Mouse (Mus musculus) myocyte (in vitro differentiated cells): ENCODE results near the gene Add1. TPM values are rescaled to one million over a fixed set of nuclear protein-coding genes. Genes with fewer than 3 reads are reported as not detected.

Experiments used
- H3K27me3 ChIP-seq: one replicate; pipeline ENCODE4 v1.6.1; 2011; ENCODE audit not compliant: control insufficient read depth, insufficient read depth, insufficient read length
- H3K36me3 ChIP-seq: one replicate; pipeline ENCODE4 v1.6.1; 2011; ENCODE audit not compliant: control insufficient read depth, insufficient read depth
- H3K4me2 ChIP-seq: one replicate; pipeline ENCODE4 v1.6.1; 2011; ENCODE audit warnings: low read depth, control low read depth
- H3K4me3 ChIP-seq: one replicate; pipeline ENCODE4 v1.5.1; 2011; ENCODE audit warnings: mild to moderate bottlenecking, control low read depth, moderate library complexity
- H3K79me2 ChIP-seq: one replicate; pipeline ENCODE4 v1.6.1; 2011; ENCODE audit not compliant: control insufficient read depth, insufficient read depth
- H3ac ChIP-seq: one replicate; pipeline ENCODE4 v1.6.1; 2011; ENCODE audit not compliant: control insufficient read depth, insufficient read length
- CEBPB ChIP-seq: IDR thresholded peaks from 2 replicates; pipeline ENCODE4 v1.6.1; 2011; ENCODE audit warnings: mild to moderate bottlenecking, moderate library complexity; ENCODE audit not compliant: poor library complexity, insufficient read depth, severe bottlenecking
- E2F4 ChIP-seq: IDR thresholded peaks from one replicate; pipeline ENCODE4 v1.6.1; 2011; ENCODE audit warnings: mild to moderate bottlenecking, control low read depth, moderate library complexity; ENCODE audit not compliant: insufficient read depth
- MAX ChIP-seq: IDR thresholded peaks from one replicate; pipeline ENCODE4 v1.6.1; 2011; ENCODE audit warnings: low read depth, mild to moderate bottlenecking, control low read depth
- MYOD1 ChIP-seq, 3 experiments: IDR thresholded peaks; one replicate each; pipeline ENCODE4 v1.6.1; 2011; ENCODE audit warnings: control low read depth in 2 of 3, low read depth in 2 of 3, mild to moderate bottlenecking in 2 of 3, moderate library complexity in 1 of 3; ENCODE audit not compliant: insufficient read length in 2 of 3, control insufficient read depth in 1 of 3
- MYOG ChIP-seq, 3 experiments: IDR thresholded peaks; one replicate each; pipeline ENCODE4 v1.6.1; 2011; ENCODE audit warnings: control low read depth in 2 of 3, low read depth in 2 of 3, mild to moderate bottlenecking in 2 of 3; ENCODE audit not compliant: insufficient read length in 2 of 3, control insufficient read depth in 1 of 3, insufficient read depth in 1 of 3
- POLR2A ChIP-seq: IDR thresholded peaks from one replicate; pipeline ENCODE4 v1.6.1; 2011; ENCODE audit warnings: low read depth, mild to moderate bottlenecking, control low read depth, moderate library complexity; ENCODE audit not compliant: insufficient read length
- POLR2AphosphoS2 ChIP-seq: IDR thresholded peaks from one replicate; pipeline ENCODE4 v1.6.1; 2011; ENCODE audit warnings: low read depth, control low read depth; ENCODE audit not compliant: insufficient read length
- REST ChIP-seq: IDR thresholded peaks from one replicate; pipeline ENCODE4 v1.6.1; 2011; ENCODE audit warnings: mild to moderate bottlenecking, control low read depth, moderate library complexity; ENCODE audit not compliant: insufficient read depth, insufficient read length
- SRF ChIP-seq: IDR thresholded peaks from one replicate; pipeline ENCODE4 v1.6.1; 2011; ENCODE audit warnings: low read depth; ENCODE audit not compliant: control insufficient read depth, insufficient read length
- TCF12 ChIP-seq: IDR thresholded peaks from one replicate; pipeline ENCODE4 v1.6.1; 2011; ENCODE audit warnings: mild to moderate bottlenecking, control low read depth; ENCODE audit not compliant: poor library complexity, insufficient read depth, severe bottlenecking
- TCF3 ChIP-seq: IDR thresholded peaks from one replicate; pipeline ENCODE4 v1.6.1; 2011; ENCODE audit warnings: low read depth, control low read depth; ENCODE audit not compliant: insufficient read length
- USF1 ChIP-seq: IDR thresholded peaks from one replicate; pipeline ENCODE4 v1.6.1; 2011; ENCODE audit warnings: low read depth, mild to moderate bottlenecking, control low read depth, moderate library complexity
- polyA plus RNA-seq: library from polyadenylated mRNA; unstranded; fragments of >200 nt; fragmentation: generic; extraction: Trizol; gene quantifications from one replicate; pipeline ENCODE4 v1.2.1, GENCODE M21; 2012; ENCODE audit warnings: missing spikeins

The Add1 gene
- polyA plus RNA-seq, 1 experiment, result 160 TPM

GRCm38 (mm10) chr5:34582314-34582675, 8.8 kb downstream of the Add1 start:
- Histone ChIP-seq H3K79me2 (peaks cover 86% of the 10 kb centered on the region), H3K4me3 (no peak overlapping the region), H3K36me3 (no peaks in the 10 kb centered on the region), H3K27me3 (no peaks in the 10 kb centered on the region), H3ac (no peak overlapping the region), H3K4me2 (peak overlapping the region; percentile 75)
- TF ChIP-seq MYOD1 (IDR thresholded peaks at IDR 0.05; ENCODE audit: control insufficient read depth in 1 of 3, insufficient read length in 2 of 3, low read depth in 2 of 3), result no peak
- no peak for TF ChIP-seq SRF
- TF ChIP-seq POLR2A, result no peak
- TF ChIP-seq TCF3, result no peak
- no peak for TF ChIP-seq MYOG (IDR thresholded peaks at IDR 0.05; ENCODE audit: control insufficient read depth in 1 of 3, insufficient read depth in 1 of 3, insufficient read length in 2 of 3, low read depth in 2 of 3)
- TF ChIP-seq USF1, result no peak
- no peak for TF ChIP-seq CEBPB
- no peak for TF ChIP-seq MAX
- no peak for TF ChIP-seq E2F4

GRCm38 (mm10) chr5:34585216-34585615, 11.8 kb downstream of the Add1 start:
- Histone ChIP-seq H3K27me3 (no peaks in the 10 kb centered on the region), H3K4me3 (no peak overlapping the region), H3K36me3 (no peaks in the 10 kb centered on the region), H3K79me2 (peaks cover 81% of the 10 kb centered on the region), H3K4me2 (no peak overlapping the region), H3ac (no peak overlapping the region)
- no peak for TF ChIP-seq MYOD1 (IDR thresholded peaks at IDR 0.05; ENCODE audit: control insufficient read depth in 1 of 3, insufficient read length in 2 of 3, low read depth in 2 of 3)
- no peak for TF ChIP-seq SRF
- TF ChIP-seq POLR2AphosphoS2, result no peak
- no peak for TF ChIP-seq POLR2A
- TF ChIP-seq CEBPB, result no peak
- TF ChIP-seq E2F4, result no peak
- no peak for TF ChIP-seq TCF3
- TF ChIP-seq MAX, result no peak

GRCm38 (mm10) chr5:34587881-34588280, 14.4 kb downstream of the Add1 start:
- no peaks in the 10 kb centered on the region for H3K36me3 ChIP-seq
- H3K4me2 ChIP-seq, result no peak overlapping the region
- H3ac ChIP-seq, result no peak overlapping the region
- H3K4me3 ChIP-seq, result no peak overlapping the region
- TF ChIP-seq SRF (no peak), POLR2A (no peak), MAX (no peak), REST (no peak), TCF3 (no peak), TCF12 (no peak), USF1 (no peak), MYOD1 (IDR thresholded peaks at IDR 0.05; ENCODE audit: control insufficient read depth in 1 of 3, insufficient read length in 2 of 3, low read depth in 2 of 3) (no peak), E2F4 (no peak), CEBPB (no peak), MYOG (IDR thresholded peaks at IDR 0.05; ENCODE audit: control insufficient read depth in 1 of 3, insufficient read depth in 1 of 3, insufficient read length in 2 of 3, low read depth in 2 of 3) (no peak), POLR2AphosphoS2 (no peak)
- peaks cover 91% of the 10 kb centered on the region for H3K79me2 ChIP-seq
- H3K27me3 ChIP-seq, result no peaks in the 10 kb centered on the region

- TF ChIP-seq TCF3, result no peak
- TF ChIP-seq E2F4, result no peak
- no peak for TF ChIP-seq TCF12
- TF ChIP-seq CEBPB, result no peak
- no peak for TF ChIP-seq SRF
- TF ChIP-seq MAX, result no peak
- TF ChIP-seq MYOD1 (IDR thresholded peaks at IDR 0.05; ENCODE audit: control insufficient read depth in 1 of 3, insufficient read length in 2 of 3, low read depth in 2 of 3), result no peak
- TF ChIP-seq POLR2A, result no peak
- no peak for TF ChIP-seq USF1
- no peak overlapping the region for H3K4me2 ChIP-seq
Measured at GRCm38 (mm10) chr5:34590059-34590458, 16.6 kb downstream of the Add1 start.

GRCm38 (mm10) chr5:34590702-34591101, 17.2 kb downstream of the Add1 start:
- H3K4me2 ChIP-seq, result no peak overlapping the region
- no peaks in the 10 kb centered on the region for H3K27me3 ChIP-seq
- no peak overlapping the region for H3ac ChIP-seq
- no peak overlapping the region for H3K4me3 ChIP-seq
- H3K79me2 ChIP-seq, result peaks cover 81% of the 10 kb centered on the region
- H3K36me3 ChIP-seq, result peaks cover 6% of the 10 kb centered on the region
- TF ChIP-seq POLR2AphosphoS2 (no peak), USF1 (no peak), TCF3 (no peak), POLR2A (no peak), REST (no peak), E2F4 (no peak), TCF12 (no peak)

More at GRCm38 (mm10) chr5:34590059-34590458, 16.6 kb downstream of the Add1 start:
- no peaks in the 10 kb centered on the region for H3K27me3 ChIP-seq
- H3K4me3 ChIP-seq, result no peak overlapping the region
- no peak overlapping the region for H3ac ChIP-seq
- peaks cover 84% of the 10 kb centered on the region for H3K79me2 ChIP-seq
- H3K36me3 ChIP-seq, result peaks cover 6% of the 10 kb centered on the region
